In genomic region chr6:30106091-30106490, GRCm38 (mm10) we compare ENCODE assay signal across 18 mouse cellular contexts. TPM values are rescaled to one million over a fixed set of nuclear protein-coding genes. Genes with fewer than 3 reads are reported as not detected.
DNase-seq lines count a peak whose midpoint lies in the region; TF ChIP-seq lines count a peak whose summit lies in the region.
"Had no signal": no experiment of that assay in that cellular context is flagged by ENCODE, and none has a peak within 500 bp of the region (broad histone marks: within the 10 kb centered on the region; RNA-seq: fewer than 3 reads in every experiment).

No protein-coding gene starts in this region.

- no peak overlapping the region for H3K4me3 ChIP-seq in embryonic fibroblast, embryonic 13.5 days (ENCODE audit: insufficient read depth, low read length)
- H3K4me3 ChIP-seq: embryonic facial prominence, embryonic 13.5 days; embryonic facial prominence, embryonic 15.5 days; forebrain, embryonic 13.5 days; forebrain, embryonic 15.5 days had no signal

- no peak for TF ChIP-seq POLR2A in embryonic fibroblast, embryonic 13.5 days (IDR thresholded peaks at IDR 0.05; ENCODE audit: low read depth, low read length)

- peak overlapping the region; percentile 67 for H3K27ac ChIP-seq in embryonic fibroblast, embryonic 13.5 days (ENCODE audit: insufficient read depth, low read length)
- H3K27ac ChIP-seq: embryonic facial prominence, embryonic 13.5 days; embryonic facial prominence, embryonic 15.5 days; forebrain, embryonic 13.5 days; forebrain, embryonic 15.5 days had no signal

- peaks cover 3% of the 10 kb centered on the region for H3K4me1 ChIP-seq in embryonic fibroblast, embryonic 13.5 days (ENCODE audit: control insufficient read depth, insufficient read depth, low read length)
- H3K4me1 ChIP-seq: embryonic facial prominence, embryonic 13.5 days; embryonic facial prominence, embryonic 15.5 days; forebrain, embryonic 13.5 days; forebrain, embryonic 15.5 days had no signal

- TF ChIP-seq CTCF in embryonic fibroblast, embryonic 13.5 days (IDR thresholded peaks at IDR 0.05; ENCODE audit: borderline replicate concordance, insufficient read depth, low read length), result no peak

- peak; percentile 24 for DNase-seq in adrenal gland, adult 2 months
- no peak for DNase-seq in adrenal gland, postnatal 25 days
- DNase-seq in 3T3-L1 (ENCODE audit: low read depth, low spot score), result peak; percentile 72
- DNase-seq in layer of hippocampus, adult 9-10 months (ENCODE audit: low spot score), result no peak
- DNase-seq: adrenal gland, postnatal 10 days; cerebellum, adult 11 months; cerebellum, adult 18-20 months; cerebellum, adult 8-10 months; cerebellum, adult 9-11 months; cerebellum, postnatal 14 days; cerebellum, postnatal 36 days; embryo, embryonic 11 days; forebrain, postnatal 0 days had no signal

RNA-seq across cellular contexts. Expression of gene Nrf1, which starts 58.3 kb away (rescaled TPM):
- 10 to 100 TPM; 20.1 to 24.3 TPM for total RNA-seq in adrenal gland, adult 2 months (2021)
- 10.0 and 11.0 TPM in 2 replicates for polyA plus RNA-seq in adrenal gland, adult 2 months (2012; rRNA removed)
- total RNA-seq in adrenal gland, postnatal 25 days (2021), result 25.0 and 26.8 TPM in 2 replicates
- polyA plus RNA-seq in embryonic fibroblast, embryonic 13.5 days (2011; ENCODE audit: insufficient read length, low read depth, missing spikeins), result 20.1 and 33.1 TPM in 2 replicates

Comparison
In these comparisons a context has a peak if more than half of its experiments do, and no peak if none do; other contexts are left out.
1. DNase-seq: peak in adrenal gland, adult 2 months (single experiment) and 3T3-L1 (single experiment); none in adrenal gland, postnatal 25 days (single experiment) and layer of hippocampus, adult 9-10 months (single experiment).